Mouse (Mus musculus) retina, embryonic 14.5 days (tissue): ENCODE results near the gene Ccdc194.
A peak's percentile ranks its signal among the peaks of the same experiment; 100 is the strongest.

Experiments
- DNase-seq: peaks from one replicate; pipeline ENCODE4 v3.0.0-alpha.2; 2015; ENCODE audit warnings: low spot score

Ccdc194 gene

GRCm38 (mm10) chr8:71554001-71554400 lies 28.5 kb upstream of the Ccdc194 start:
- DNase-seq: no peak

- no peak for DNase-seq
These were observed 27.3 kb upstream of the Ccdc194 start for GRCm38 (mm10) chr8:71552770-71553169.

- DNase-seq: no peak
These were observed 25.2 kb upstream of the Ccdc194 start for GRCm38 (mm10) chr8:71550754-71551153.

- no peak for DNase-seq
These were observed 22.1 kb upstream of the Ccdc194 start for GRCm38 (mm10) chr8:71547590-71547989.

DNA sequence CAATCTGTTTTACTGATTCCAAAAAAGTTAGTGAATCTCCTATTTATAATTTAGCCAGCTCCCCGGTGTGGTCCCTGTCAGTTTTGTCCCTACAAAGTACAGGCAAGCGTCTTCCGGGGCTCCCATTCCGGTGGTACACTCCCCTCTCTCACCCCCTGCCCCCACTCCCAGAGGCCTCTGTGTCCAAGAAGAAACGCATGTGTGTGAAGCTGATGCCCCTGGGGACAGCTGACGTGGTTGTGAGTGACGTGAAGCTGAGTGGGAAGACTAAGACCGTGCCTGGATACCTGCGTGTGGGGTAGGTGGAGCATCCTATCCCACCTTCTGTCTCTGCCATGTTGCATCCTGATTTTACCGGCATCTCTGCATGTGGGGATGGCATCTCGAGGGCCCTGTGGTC lies 19.5 kb upstream of the Ccdc194 start:
- no peak for DNase-seq

- DNase-seq: no peak
These were observed 18.2 kb upstream of the Ccdc194 start for GRCm38 (mm10) chr8:71543755-71544154.

DNA sequence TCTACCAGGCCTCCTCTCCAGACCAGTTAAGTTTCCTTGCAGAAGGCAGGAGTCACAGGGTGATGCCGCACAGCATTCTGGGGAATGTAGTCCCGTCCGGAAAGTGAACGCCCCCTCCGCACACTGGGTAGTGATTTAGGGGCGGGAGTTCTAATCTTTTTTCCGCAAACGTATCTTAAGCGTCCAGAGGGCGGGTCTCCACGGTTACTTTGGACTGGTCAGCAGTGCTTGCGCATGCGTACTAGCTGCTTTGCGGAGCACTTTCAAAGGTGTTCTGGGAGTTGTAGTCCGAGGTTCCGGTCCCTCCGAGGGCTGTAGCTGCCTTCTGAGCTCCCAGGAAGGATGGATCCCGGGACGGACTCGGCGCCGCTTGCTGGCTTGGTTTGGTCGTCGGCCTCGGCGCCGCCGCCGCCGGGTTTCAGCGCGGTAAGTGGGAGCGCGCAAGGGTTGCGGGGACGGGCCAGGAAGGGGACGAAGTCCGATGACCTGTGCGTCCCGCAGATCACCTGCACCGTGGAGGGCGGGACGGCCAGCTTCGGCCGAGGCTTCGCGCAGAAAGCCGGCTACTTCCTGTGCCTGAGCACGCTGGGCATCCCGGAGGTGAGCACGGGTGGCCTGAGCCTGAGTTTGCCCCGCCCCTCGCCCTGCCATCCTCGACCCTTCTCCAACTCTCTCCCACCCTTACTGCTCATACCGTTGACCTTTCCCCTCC lies 17.3 kb upstream of the Ccdc194 start, which contains the start of gene Mvb12a:
Gene Mvb12a, plus strand, starts transcription at position 291 of the 712 bp plus-strand sequence.
- peak; percentile 100 for DNase-seq

DNA sequence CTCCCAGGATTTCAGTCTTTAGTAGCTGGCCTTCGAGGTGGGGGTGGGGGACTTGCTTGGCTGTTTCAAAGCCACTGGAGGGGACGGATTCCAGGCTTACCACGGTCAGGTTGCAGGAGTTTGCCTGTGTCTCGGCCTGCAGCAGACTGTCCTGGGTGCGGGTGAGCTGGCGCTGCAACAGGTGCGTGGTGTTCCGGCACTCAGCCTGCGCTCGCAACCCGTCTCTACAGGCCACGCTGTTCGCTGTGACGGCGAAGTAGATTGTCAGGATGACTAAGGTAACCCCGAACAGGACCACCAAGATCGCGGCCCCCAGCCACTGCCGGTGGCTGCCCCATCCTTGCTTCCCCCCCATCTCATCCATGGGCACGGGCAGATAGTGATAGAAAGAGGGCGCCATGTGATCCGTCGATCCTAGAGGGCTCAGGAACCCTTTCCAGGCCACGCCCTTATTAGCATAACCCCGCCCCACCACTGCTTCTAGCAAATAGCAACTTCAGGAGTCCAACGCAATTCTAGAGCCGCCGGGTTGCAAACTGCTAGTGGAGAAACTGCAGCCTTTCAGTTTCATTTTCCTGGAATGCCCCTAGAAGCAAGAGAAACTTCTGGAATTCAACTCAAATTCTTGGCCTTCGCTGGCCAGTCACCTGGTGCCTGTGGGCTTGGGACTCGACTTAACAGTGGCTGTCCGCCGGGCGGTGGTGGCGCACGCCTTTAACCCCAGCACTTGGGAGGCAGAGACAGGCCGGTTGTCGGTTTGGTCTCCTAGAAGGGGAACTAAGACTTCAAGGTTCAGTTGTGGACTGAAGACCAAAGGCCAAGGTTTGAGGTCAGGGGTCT lies 11.7 kb upstream of the Ccdc194 start, which contains the start of gene Bst2:
Gene Bst2, minus strand, starts transcription at position 429 of the 840 bp plus-strand sequence.
- peak; percentile 82 for DNase-seq

GRCm38 (mm10) chr8:71535663-71536062 lies 10.2 kb upstream of the Ccdc194 start:
- no peak for DNase-seq

DNA sequence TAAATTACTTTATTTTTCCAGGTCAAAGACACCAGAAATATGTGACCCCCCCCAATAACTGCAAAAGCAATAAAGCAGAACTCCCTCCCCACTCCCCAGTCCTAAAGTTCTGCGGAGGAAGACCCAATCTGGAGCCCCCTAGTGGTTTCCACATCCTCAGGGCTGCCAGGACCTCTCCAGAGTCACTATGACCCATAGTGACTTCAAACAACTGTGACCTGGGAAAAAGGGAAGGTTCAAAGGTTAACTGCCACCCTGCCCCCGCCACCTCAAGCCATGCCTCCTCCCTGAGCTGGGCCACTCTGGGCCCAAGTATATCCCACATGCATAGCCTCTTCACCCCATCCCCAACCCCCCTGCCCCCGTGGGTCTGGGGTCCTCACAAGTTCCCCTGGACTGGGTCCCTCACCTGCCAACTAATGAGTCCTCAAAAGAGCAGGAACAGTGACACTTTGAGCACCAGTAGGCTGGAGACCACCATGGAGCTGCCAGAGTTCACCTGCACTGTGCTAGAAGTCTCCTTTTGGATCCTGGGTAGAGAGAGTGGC lies 8.8 kb upstream of the Ccdc194 start:
- DNase-seq: no peak

- DNase-seq: peak; percentile 83
These were observed 5.4 kb upstream of the Ccdc194 start for GRCm38 (mm10) chr8:71530735-71531467.

GRCm38 (mm10) chr8:71528362-71529073 lies 3.0 kb upstream of the Ccdc194 start:
- no peak for DNase-seq

DNA sequence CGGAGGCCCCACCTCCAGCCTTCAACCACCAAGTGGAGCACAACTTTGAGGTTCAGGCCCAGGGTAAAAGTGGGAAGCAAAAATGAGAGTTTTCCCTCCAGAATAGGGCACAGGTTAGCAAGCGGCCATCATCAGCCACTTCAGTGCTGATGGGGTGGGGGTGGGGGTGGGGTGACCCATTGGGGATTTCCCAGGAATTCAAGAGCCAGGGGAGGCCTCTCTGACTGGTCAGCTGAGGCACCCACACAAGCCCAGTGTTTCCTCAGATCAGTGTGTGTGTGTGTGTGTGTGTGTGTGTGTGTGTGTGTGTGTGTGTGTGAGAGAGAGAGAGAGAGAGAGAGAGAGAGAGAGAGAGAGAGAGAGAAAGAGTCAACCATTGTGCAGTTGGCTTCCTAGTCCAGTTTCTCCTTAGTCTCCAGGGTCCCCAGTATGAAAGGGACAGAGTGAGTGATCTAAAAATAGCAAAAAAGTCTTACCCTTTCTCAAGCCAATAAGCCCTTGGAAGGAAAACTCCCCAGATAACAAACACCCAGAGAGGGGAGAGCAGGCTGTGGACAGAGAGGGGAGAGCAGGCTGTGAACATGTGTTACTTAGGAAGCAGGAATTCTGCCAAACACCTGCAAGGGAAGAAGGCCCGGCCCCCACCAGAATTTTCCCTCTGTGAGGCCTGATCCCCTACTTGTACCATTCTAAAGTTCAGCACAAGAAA lies 1.8 kb upstream of the Ccdc194 start:
- DNase-seq: peak; percentile 59

GRCm38 (mm10) chr8:71526272-71526671 lies 761 bp upstream of the Ccdc194 start:
- DNase-seq: peak; percentile 43

DNA sequence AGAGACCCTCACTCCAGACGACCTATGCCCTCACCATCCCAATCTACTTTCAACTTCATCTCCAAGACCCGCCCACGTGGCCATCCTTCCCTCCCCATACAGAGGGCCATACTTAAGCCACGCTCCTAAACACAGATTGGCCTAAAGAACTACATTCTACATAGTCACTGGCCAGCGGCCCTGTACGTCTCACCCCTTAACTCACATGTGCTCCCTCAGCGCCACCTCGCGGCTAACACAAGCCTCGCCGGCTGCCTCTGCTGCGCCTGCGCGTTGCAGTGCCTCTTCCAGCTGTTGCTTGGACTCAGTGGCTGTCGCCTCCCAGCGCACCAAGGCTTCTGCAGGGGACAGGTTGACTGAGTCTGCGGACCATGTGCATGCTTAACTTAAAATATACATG lies 3.9 kb downstream of the Ccdc194 start:
- DNase-seq: peak; percentile 96

GRCm38 (mm10) chr8:71519037-71519825 lies 6.3 kb downstream of the Ccdc194 start:
- peak; percentile 63 for DNase-seq

DNA sequence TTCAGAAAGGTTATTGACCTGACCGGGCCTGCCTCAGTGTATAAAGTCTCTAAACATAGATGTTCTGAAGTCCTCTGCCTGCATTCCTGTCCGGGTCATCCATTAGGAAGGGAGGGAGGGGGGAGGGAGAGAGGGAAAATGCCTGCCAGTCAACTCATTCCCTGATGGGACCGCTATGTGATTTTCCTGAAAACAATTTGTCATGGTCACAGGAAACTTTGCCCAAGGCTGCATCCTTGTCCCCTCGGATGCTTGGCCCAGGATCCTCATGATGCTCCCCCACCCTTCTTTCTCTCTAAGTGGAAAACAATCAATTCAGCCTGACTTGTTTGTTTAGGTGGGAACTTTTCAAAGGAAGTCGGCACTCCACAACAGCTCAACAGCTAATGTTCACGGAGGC lies 8.7 kb downstream of the Ccdc194 start:
- no peak for DNase-seq

DNA sequence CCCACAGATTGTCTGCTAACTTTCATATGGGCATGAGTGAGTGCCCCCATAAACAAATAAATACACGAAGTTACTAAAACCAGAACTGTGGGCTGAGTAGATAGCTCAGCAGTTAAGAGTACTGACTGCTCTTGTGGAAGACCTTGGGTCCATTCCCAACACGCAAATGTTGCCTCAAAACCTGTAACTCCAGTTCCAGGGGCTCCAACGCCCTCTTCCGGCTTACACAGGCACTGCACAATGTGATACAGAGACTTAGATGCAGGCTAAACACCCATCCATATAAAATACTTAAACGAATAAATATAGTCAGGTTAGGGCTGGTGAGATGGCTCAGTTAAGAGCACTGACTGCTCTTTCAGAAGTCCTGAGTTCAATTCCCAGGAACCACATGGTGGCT lies 10.5 kb downstream of the Ccdc194 start:
- DNase-seq: no peak

DNA sequence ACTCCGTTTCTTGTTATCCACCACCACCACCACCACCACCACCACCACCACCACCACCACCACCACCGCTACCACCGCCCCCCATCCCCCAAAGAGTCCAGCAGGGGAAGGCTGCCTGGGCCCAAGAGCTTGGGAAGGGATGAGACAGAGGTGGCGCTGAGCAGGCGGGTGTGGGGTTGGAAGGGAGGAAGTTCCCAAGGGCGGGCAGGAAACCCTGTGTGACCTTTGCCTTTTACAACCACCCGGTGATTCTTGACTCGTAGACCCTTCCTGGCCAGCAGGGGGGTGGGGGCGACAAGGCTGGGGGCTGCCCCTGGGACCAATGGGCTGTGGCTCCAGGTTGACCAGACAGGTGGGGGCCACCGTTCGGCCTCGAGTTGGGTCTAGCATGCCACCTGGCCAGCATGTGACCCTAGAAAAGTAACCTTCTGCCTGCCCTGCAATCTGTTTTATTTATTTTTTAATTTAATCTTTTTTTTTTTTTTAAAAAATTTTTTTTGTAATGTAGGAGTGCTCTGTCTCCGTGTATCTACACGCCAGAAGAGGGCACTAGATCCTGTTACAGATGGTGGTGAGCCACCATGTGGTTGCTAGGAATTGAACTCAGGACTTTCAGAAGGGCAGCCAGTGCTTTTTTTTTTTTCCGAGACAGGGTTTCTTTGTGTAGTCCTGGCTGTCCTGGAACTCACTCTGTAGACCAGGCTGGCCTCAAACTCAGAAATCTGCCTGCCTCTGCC lies 12.3 kb downstream of the Ccdc194 start:
- no peak for DNase-seq
